Mouse (Mus musculus): ENCODE measurements at regions not wholly inside any gene's neighbourhood (a gene's known extent, or its start where the extent isn't known, plus 50 kb on each side); places are given as distances from the start of the nearest gene placed in this dataset.

DNA sequence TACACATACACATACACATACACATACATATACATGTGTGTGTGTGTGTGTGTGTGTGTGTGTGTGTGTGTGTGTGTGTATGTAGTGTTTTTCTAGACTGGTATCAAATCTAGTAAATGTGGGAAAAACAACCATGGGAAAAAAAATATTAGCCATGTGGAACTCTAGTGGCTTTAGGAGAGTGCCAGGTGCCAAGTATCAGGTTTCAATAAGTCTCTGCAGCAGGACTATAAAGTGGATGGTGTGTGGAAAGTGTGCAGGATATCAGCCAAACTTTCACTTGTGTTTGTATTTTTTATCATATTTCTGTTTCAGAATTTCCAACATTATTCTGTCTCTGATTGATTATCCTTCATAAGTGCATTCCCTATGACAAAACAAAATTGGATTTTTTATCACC, 653.3 kb upstream of the Fam98a start:
- no peak for DNase-seq (ENCODE audit: low read depth, low spot score)

DNA sequence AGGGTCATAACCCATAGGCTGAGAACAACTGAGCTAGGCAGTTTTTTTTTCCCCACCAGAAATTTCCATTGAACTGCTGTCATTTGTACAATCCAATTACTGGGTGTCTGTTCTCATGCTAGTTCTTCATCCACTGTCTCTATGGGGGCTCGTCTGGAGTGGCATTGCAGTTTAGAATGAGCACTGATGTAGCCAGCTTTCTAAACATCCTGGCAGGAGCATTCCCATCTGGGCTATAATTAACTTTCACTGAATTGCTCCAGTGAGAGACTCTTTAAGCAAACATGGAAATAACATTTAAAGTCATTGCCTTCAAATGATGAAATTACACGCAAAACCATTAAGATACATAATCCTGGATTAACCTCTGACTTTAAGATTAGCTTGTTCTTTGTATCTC, 633.1 kb upstream of the Fam98a start:
- no peak for DNase-seq (ENCODE audit: low read depth, low spot score)

GRCm38 (mm10) chr17:76136660-76137495, 585.1 kb upstream of the Fam98a start:
- DNase-seq (ENCODE audit: low read depth, low spot score): no peak

- no peak for DNase-seq (ENCODE audit: low read depth, low spot score)
These were observed 582.3 kb upstream of the Fam98a start for GRCm38 (mm10) chr17:76134030-76134429.

DNA sequence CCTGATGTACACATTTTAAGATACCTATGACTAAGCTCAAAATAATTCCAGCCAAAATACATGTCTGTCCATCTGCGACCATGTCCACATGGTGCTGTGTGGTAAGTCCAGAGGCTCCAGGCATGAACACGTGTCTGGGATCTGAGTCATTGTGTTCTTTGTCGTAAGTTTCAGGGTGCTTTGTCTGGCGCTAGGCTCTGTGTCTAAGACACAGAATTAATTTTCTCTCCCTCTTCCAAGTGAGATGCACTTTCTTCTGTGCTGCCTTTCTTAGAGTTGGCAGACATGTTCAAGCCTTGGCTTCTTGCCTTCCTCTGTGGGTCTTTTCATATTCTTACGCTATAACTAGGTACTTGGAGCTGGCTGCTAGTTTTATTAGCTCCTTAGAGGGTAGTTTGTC, 573.5 kb upstream of the Fam98a start:
- DNase-seq (ENCODE audit: low read depth, low spot score): no peak

DNA sequence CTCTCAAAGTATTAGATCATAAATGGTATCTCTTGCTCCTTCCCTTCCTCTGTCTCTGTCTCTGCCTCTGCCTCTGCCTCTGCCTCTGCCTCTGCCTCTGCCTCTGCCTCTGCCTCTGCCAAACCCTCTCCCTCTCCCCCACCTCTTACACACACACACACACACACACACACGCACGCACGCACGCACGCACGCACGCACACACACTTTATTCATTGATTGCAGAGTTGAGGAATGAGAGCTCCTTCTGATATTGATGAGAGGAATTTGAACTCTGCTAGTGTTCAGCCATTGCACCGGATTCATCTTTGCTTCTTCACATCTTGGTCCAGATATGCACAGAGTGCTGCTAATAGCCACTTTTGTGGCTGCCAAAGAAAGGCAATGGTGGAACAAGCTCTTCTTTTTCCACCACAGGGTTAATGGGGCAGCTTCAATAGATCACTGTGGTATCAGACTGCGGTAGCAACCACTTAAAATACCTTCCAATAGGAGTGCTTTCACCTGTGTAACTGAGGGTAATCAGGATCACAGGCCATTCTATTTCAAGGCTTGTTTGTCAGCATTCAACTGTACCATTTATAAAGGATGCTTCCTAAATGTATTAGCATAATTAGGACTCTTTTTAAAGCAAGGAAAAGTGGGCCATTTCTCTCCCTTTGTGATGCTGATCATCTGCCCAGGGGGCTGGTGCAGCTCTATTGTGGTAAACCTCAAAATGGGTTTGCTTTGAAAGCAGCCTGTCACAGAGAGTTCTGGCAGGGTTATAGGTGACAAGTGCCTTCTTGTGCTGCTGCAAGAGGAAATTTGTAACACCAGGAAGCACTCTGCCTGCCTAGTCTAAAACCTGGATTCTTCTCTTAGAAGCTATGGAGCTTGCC, 559.8 kb upstream of the Fam98a start:
- no peak for DNase-seq (ENCODE audit: low read depth, low spot score)

DNA sequence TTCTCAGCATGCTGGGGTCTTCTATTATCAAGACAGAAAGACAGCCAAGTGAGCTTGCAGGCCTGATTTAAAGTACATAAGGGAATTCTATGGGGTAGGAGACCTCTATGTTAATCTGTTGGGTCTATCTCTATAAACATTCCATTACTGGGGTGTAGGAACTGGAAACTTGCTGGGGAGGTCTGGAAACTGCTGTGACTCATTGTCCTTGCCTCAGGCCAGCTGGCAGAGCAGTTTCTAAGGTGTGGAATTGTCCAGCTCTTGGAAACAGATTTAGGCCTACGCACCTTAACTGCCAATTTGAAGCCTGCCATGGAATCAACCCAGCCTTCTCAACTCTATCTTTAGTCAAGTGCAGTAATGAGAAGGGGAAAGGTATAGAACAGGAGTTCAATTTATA, 559.1 kb upstream of the Fam98a start:
- DNase-seq (ENCODE audit: low read depth, low spot score): no peak

GRCm38 (mm10) chr17:76083536-76083935, 531.8 kb upstream of the Fam98a start:
- DNase-seq (ENCODE audit: low read depth, low spot score): no peak

DNA sequence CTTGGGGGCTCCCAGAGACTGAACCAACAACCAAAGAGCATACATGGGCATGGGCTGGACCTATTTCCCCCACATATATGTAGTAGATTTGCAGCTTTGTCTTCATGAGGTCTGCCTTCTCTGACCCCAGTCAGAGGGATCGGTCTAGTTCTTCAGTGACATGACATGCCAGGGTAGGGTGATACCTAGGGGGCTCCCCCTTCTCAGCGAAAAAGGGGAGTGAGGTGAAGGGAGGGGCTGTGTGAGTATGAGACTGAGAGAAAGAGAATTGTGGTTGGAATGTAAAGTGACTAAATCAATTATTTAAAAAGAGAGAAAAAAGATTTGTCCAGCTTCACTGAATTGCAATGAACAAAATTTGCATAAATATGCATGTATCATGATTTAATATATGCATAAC, 530.0 kb upstream of the Fam98a start:
- no peak for DNase-seq (ENCODE audit: low read depth, low spot score)

DNA sequence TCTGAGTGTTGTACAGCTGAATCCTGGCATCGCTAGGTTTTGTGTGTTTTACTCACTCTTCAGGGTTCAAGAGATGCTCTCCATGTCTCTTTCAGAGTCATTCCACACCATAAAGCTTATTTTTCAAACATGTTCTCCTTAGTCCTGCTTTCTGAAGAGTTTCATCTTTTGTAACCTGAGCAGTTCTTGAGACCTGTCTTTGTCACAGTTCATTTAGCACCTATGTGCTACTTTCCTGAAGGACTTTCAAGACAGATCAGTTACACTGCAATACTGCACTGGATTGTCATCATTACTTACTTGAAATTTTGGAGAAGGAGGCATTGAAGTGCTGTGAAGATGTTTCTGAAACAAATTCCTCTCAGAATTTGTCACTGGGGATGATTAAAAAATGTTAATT, 494.7 kb upstream of the Fam98a start:
- no peak for DNase-seq (ENCODE audit: low read depth, low spot score)

- no peak for DNase-seq (ENCODE audit: low read depth, low spot score)
These were observed 481.0 kb upstream of the Fam98a start for GRCm38 (mm10) chr17:76032710-76033109.

DNA sequence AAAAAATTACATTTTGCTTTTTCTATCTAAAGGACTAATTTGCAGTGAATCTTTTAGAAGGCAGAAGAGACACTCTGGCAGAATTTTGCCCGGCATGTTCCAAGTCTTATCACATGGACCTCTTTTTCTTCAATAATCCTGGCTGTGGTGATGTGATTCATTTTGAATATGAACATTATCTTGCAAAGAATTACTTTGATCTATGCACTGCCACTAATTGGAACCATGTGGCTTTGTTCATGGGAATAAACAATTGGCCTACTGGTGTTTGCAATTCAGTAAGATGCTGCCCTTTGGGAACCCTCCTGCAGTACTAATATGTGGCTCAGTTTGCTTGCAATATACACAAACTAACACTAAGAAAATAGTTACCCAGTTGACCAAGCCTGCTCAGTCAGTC, 456.3 kb upstream of the Fam98a start:
- no peak for DNase-seq (ENCODE audit: low read depth, low spot score)

DNA sequence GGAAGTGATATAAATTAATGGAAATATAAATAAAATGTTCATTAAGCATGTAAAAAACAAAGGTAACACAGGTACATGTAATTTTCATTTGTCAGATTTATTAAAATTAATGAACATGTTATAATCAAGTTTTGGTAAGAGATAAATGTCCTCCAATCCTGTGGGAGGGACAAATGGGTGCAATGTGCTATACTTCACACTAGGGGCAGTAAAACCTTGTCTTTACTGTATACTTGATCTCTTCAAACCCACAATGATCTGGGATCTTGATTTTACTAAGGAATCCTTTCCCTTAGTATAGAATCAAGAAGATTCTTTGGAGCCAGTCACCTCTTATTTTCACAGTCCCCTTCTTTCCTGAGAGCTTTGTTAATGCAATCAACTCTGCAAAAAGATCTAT, 451.1 kb upstream of the Fam98a start:
- peak; percentile 6 for DNase-seq (ENCODE audit: low read depth, low spot score)

- DNase-seq (ENCODE audit: low read depth, low spot score): no peak
These were observed 409.6 kb upstream of the Fam98a start for GRCm38 (mm10) chr17:75961371-75961770.

DNA sequence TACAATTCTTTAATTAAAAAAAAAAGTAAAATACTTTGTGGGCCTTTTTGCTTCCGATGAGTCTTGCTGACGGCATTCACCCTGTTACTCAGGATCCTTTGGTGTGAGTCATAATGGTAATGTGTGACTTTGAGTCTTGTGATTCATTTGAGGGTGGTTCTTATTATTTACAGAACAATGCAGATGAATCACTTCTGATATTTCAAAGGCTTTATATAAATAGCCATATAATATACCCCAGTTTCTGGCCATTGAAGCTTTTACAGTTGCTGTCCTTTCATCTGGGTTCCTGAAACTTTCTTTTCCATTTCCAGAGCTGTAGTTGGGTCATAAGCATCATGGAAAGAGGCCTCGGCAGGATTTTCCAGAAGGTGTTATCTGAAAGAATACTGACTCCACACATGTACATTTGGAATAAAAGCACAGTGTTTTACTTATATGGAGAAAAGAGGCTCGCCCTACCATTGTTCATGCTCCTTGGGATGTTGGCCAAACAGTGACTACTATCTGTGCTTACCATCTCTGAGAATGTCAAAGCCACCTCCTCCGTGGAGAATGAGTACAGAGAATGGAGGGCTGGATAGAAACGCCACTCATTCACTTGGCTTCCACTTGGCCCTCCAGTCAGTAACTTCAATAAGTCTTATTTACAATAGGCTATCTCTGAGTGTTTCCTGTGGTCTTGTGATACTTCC, 385.1 kb upstream of the Fam98a start:
- no peak for DNase-seq (ENCODE audit: low read depth, low spot score)

- DNase-seq (ENCODE audit: low read depth, low spot score): peak; percentile 32
These were observed 379.3 kb upstream of the Fam98a start for GRCm38 (mm10) chr17:75931022-75931421.

DNA sequence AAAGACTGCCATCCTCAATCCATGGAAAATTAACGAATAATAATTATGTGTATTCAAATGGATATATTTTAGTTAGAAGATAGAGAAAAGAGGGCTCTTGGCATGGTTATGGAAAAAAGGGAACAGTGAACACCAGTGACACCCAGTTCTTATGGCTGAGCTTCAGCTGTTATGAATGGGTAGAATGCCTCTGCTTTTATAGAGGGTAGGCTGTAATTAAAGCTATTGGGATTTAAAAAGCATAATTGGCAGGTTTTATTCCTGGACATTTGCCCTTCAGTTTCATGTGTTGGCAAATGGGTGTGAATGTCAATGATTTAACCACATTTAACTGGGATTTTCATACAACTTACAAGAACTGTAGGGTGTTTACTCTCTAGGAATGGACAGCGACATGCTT, 368.5 kb upstream of the Fam98a start:
- DNase-seq (ENCODE audit: low read depth, low spot score): no peak

DNA sequence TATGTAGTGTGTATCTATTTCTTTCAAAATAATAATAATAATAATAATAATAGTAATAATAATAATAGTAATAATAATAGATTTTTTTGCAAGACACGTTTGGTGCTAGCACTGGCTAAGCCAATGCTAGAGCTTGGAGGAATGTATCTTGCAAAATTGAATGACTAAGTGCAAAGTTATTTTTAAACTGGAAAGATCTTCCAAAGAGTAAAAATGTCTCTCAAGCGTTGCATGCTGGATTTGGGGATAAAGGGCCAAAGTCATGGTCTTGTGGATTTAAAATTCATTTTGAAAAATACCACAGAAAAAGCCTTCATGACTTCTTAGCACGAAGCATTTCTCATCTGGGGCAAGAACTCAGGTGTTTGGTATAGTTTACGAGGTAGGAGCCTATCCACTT, 365.3 kb upstream of the Fam98a start:
- no peak for DNase-seq (ENCODE audit: low read depth, low spot score)

GRCm38 (mm10) chr17:75916590-75916989, 364.8 kb upstream of the Fam98a start:
- no peak for DNase-seq (ENCODE audit: low read depth, low spot score)

DNA sequence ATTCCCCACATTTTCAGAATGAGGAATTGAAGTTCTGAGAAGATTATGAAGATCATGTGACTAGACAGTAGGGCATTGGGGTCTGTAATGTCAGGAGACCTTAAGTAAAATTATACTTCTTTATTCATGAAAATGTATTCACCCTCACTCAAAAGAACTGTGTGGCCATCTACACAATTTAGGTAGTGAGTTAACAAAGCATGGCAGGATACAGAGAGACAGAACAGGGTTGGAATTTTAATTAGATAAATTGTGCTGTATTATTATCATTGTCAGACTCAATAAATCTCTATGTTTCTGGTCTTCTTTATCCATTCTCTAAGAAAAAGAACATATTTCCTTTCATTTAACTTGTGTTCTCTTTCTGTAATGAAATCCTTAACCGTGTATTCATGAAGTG, 363.5 kb upstream of the Fam98a start:
- DNase-seq (ENCODE audit: low read depth, low spot score): no peak

DNA sequence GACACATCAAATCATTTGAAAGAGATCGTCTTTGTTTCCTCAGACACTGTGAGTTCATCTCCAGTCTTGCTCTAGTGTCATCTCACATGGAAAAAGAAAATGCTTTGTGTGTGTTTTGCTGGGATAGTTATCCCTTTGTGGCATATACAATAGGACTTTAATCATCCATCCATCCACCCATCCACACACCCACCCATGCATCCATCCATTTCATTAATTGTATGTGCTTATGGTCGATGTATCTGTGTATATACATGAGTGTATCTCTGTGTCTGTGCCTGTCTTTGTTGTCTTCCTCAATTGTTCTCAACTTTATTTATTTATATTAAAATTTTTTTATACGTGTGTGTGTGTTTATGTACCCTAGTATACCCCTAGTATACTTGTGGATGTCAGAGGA, 355.3 kb upstream of the Fam98a start:
- DNase-seq (ENCODE audit: low read depth, low spot score): no peak

DNA sequence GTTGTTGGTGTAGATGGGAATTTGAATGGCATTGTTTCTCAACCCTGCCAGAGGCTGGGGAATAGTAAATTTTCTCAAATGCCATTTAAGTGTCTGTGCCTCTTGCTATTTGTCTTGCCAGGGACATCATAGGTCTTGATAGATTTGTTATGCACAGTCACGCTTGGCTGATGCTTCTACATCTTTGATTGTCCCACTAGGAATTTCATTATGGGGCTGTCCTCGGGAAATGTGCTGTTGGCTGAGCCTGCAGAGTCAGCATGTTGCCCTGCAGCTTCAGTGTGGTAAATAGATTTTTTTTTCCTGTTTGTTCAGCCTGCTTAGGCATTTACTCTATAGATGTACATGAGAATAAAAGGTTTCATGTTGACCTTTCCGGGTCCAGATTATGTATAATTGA, 354.9 kb upstream of the Fam98a start:
- DNase-seq (ENCODE audit: low read depth, low spot score): no peak

Measured in A20 (cell line).